Mouse (Mus musculus) urinary bladder, postnatal 10 days (tissue): Measurements from ENCODE around the gene Dgkh.

Source experiments
- DNase-seq: peaks from one replicate; pipeline ENCODE4 v3.0.0; 2022; ENCODE audit warnings: low spot score

Gene Dgkh

DNA sequence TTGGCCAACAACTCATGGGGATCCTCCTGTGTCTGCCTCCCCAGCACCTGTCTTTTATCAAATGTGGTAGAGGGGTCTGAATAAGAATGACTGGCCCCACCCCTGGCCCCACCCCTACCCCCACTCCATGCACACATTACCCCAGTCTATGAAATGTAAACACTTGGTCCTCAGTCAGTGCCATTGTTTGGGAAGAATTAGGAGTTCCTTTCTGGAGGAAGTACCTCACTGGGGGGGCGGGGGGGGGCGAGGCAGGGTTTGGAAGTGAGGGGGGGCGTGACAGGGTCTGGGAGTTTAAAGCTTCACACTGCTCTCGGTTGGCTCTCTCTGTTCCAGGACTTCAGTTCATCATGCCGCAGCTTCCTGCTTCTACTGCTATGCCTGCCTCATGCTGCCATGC lies 10.5 kb downstream of the Dgkh start:
- DNase-seq = no peak

GRCm38 (mm10) chr14:78716035-78716434 lies 16.5 kb downstream of the Dgkh start:
- DNase-seq = no peak

DNA sequence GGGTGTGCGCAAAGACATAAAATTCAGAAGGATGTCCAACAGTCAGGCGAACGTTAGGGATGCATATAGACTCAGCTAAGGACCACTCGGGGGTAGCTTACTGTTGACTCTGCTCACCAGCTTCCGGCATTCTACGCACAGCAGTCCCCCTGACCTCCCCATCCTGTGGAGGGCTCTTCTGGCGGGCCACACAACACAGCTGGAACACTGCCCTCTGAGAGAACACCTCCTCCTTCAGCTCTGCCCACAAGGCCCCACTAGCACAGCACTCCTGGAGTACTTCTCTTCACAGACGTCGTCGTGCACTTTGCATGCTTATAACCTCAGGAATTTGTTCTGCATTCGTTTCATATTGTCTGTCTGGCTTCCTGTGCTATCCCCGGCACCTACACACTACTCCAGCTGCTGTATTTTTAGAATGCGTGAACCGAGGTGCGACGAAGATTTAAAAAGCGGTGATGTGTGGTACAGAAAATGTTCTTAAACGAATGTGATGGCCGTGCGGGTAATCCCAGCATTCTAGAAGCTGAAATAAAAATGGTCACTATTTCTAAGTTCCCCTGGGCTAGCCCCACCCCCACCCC lies 19.9 kb downstream of the Dgkh start:
- DNase-seq = no peak

GRCm38 (mm10) chr14:78710647-78711046 lies 21.9 kb downstream of the Dgkh start:
- no peak for DNase-seq

GRCm38 (mm10) chr14:78705616-78706015 lies 27.0 kb downstream of the Dgkh start:
- DNase-seq = no peak

DNA sequence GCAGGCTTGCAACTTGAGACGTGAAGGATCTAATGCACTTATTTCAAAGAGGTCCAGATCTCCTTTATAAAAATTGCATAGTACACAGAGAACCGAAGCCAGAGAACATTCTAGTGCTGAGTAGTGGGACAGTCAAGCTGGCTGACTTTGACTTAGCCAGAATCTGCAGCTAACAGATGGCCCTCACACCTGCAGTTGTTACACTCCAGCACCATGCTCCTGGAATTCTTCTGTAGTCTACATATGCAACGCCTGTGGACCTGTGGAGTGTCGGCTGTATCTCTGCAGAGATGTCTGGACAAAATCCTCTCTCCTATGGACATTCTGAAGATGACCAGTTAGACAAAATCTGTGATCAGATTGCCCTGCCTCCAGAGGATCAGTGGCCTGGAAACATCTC lies 28.6 kb downstream of the Dgkh start:
- no peak for DNase-seq

DNA sequence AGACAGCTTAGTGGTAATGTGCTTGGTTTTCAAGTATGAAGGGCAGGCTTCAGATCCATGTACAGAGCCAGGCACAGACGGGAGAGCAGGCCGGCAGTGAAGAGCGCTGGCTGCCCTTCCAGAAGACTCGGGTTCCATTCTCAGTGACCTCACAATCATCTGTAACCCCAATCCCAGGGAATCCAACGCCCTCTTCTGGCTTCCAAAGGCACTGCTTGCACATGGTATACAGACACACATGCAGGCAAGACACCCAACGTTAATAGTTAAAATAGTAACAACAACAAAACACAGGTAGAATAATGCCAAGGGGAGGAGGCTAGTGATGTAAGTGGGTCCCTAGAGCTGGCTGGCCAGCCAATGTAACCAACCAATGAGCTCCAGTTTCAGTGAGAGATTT lies 29.2 kb downstream of the Dgkh start:
- no peak for DNase-seq

DNA sequence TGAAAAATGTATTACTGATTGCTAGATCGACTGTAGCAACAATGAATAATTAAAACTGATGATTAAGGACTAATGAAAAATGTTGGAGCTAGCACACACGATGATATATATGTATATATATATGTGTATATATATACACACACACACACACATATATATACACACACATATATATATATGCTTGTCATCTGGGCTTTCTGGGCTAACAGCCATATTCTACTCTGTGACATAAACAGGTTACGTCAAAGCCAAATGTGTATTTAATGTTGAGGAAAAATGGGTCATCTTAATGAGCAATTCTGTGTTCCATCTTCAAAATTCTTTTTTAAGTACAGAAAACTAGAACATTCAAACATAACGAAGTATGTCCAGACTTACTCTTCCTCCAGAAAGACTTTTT lies 30.5 kb downstream of the Dgkh start:
- no peak for DNase-seq

GRCm38 (mm10) chr14:78701501-78701900 lies 31.1 kb downstream of the Dgkh start:
- DNase-seq = no peak

- DNase-seq = no peak
Measured at GRCm38 (mm10) chr14:78701087-78701486, 31.5 kb downstream of the Dgkh start.

- no peak for DNase-seq
Measured at GRCm38 (mm10) chr14:78699634-78700033, 32.9 kb downstream of the Dgkh start.

- DNase-seq = no peak
Measured at GRCm38 (mm10) chr14:78699196-78699595, 33.4 kb downstream of the Dgkh start.

- no peak for DNase-seq
Measured at GRCm38 (mm10) chr14:78694121-78694520, 38.5 kb downstream of the Dgkh start.

DNA sequence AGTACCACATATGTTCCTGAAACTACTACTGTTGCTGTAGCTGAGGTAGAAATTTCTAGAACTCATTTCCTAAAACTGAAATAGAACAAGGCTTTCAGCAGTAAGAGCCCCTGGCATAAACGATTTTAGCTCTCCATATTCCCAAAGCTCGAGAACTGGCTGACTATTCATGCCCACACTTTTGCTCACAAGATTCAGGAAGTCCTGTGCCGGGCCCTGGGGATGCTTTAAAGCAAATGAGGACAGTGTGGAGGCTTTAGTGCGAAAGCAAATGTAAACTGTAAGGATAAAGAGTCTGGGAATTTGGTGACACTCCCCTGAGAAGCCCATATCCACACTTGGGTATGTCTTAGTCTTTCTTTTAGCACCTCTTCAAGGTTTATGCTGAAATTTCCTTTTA lies 40.0 kb downstream of the Dgkh start:
- DNase-seq = no peak

- DNase-seq = no peak
Measured at GRCm38 (mm10) chr14:78691926-78692487, 40.6 kb downstream of the Dgkh start.

- no peak for DNase-seq
Measured at GRCm38 (mm10) chr14:78690883-78691282, 41.7 kb downstream of the Dgkh start.

GRCm38 (mm10) chr14:78690387-78690786 lies 42.2 kb downstream of the Dgkh start:
- no peak for DNase-seq

GRCm38 (mm10) chr14:78689950-78690349 lies 42.6 kb downstream of the Dgkh start:
- DNase-seq = no peak

DNA sequence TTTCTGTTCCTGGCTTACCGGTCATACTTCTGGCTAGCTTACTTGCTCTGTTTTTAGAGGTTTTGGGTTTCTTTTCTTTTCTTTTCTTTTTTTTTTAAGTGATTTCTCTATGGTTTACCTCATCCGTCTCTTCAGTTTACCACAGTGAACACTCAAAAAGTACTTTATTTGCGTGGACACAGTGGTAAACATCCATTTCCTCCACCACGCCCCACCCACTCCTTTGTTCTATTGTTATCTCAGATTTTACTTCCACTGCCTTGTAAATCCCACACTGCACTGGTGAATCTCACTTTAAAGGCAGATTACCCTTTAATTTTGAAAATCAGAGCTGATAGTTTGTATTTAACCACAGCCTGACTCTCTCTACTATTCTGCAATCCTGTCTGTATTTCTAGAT lies 44.9 kb downstream of the Dgkh start:
- no peak for DNase-seq

DNA sequence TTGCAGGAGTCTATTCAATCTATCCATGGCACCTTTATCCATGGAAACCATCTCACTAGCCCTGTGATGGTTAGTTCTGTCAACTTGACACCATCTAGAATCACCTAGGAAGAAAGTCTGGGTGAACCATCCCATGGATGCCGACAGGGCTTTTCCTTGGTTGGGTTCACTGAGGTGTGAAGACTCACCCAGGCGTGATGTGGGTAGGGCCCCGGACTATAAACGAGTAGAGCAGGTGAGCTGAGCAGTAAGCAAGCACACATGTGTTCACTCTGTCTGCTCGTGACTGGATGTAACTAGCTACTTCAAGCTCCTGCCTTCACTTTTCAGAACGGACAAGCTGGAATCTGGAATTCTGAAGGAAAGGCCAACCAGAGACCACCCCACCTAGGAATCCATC lies 45.9 kb downstream of the Dgkh start:
- DNase-seq = no peak

DNA sequence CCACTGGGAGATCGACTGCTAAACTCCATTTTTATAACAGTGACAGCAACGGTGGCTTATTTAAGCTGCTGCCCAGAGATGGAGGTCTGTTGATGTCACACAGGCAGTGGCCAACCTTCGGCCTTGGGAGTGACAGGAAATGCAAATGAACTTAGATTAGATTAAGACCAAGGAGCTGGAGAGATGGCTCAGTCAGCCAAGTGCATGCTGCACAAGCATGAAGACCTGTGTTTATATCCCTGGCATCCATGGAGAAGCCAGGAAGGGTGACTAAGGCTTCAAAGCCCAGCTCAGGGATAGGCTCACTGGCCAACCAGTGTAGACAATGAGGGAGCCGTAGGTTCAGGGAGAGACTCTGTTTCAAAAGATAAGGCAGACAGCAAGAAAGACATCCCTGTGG lies 48.4 kb downstream of the Dgkh start:
- DNase-seq = no peak

GRCm38 (mm10) chr14:78678981-78679380 lies 53.6 kb downstream of the Dgkh start:
- DNase-seq = no peak

DNA sequence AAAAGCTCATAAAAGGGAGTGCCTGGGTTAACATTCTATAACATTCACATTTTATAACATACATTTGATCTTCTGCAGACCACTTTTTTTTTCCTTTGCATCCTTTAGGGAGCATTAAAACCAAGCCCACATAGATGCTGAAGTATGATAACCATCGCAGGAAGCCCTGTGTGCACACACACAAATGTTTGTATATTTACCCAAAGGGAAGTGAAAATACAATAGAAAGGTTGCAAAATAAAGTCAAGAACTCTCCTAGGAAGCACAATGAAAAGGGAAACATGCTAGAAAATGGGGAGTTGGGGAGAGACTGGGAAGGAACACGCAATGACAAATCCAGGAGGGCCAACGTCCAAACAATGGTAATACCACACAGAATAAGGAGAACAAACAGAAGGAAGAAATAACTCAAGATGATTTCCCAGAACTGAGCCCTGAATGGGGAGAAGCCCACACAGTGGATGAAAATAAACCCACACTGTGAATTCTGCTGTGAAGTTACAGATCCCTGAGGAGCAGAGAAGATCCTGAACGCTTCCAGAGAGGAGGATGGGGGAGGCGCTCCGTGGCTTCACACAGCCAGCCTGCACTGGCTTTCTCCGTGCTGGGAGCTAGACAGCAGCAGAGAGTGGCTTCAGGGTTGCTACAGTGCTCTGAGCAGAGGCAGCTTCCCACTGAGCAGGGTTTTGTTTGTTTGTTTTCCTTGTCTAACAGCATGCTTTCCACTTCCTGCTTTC lies 54.6 kb downstream of the Dgkh start:
- DNase-seq = no peak

GRCm38 (mm10) chr14:78676457-78676856 lies 56.1 kb downstream of the Dgkh start:
- DNase-seq = no peak
